Mouse (Mus musculus): Measurements from ENCODE around the gene Tmem63a.

Tmem63a gene

DNA sequence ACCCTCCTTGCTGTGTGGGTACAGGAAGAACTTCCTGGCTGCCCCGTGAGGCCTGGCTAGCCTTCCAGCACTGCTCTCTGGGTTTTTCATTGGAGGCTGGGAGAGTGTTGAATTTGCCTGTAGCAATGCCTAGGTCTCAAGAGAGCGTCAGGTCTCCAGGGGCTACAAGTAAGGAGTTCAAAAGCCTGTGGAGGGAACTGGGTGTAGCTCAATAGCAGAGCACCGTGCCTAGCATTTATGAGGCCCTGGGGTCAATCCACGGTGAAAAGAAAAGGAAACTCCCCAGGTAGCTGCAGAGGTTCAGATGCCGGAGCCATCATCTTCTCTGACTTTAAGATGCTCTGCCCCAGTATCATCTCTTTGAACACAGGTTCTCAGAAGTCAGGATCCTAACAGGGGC is 69.5 kb downstream of the Tmem63a start:
- DNase-seq = no peak

DNA sequence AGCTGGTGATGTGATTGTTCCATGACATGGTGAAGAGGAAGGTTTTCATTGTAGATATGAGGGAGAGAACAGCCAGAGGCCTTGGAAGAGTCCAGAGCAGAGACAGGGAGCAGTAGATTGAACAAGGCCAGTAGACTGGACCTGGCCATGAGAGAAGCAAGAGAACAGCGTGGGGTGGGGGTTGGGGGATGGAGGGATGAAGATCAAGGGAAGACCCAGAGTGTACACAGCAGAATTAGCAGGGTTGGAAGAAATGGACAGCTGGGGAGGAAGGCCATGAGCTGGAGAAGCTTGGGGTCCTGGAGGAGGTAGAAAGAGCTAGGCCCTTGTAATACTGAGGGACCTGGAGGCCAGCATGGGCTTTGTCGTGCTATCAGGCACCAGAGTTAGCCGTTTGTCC is 70.3 kb downstream of the Tmem63a start:
- DNase-seq = no peak

DNA sequence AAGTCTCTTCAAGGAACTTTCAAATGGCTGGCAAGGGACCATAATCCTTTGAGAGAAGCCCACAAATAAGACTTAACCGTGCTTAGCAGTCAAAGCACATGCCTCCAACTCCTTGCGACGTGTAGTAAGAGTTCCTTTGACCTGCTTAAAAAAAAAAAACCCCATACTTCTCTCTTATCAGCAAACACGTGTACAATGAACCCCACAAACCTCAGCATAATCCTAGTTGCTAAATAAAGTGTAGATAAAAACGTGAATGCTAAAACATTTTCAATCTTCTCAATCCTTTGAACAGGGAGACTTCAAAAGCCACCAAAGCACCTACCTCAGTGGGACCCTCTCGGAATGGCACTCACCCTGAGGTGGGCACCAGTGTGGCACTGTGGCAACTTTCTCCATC is 71.3 kb downstream of the Tmem63a start:
- DNase-seq = no peak

- DNase-seq = peak; percentile 57
These were observed 72.8 kb downstream of the Tmem63a start for GRCm38 (mm10) chr1:181014731-181015500.

GRCm38 (mm10) chr1:181015558-181015957 is 73.4 kb downstream of the Tmem63a start:
- DNase-seq = peak; percentile 68

- no peak for DNase-seq
These were observed 73.9 kb downstream of the Tmem63a start for GRCm38 (mm10) chr1:181016045-181016444.

DNA sequence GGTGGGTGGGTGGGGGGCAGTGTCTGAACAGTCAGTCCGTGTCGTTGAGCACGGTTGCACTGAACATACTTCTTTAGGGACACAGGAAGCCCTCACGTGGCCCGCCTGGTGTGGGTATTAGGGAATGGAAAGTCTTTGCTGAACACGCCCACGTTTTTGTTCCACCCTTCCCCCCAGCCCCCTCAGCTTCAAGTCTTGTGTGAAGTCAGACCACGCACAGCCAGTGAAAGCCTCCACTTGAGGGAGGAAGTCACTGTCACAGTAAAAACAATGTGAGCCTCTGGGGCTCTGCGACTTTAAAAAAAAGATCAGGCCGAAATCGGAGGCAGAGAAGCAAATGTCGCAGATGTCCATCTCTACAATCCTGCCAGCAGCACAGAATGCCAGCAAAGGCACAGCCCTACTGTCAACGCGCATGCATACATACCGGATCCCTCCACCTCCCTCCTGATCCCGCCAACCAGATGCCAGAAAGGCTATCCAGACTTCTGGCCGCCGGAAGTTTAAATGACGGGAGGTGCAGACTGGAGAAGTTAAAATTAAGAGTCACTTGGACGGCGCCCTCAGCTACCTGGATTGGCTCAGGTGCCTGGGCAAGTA is 74.5 kb downstream of the Tmem63a start:
- peak; percentile 86 for DNase-seq

DNA sequence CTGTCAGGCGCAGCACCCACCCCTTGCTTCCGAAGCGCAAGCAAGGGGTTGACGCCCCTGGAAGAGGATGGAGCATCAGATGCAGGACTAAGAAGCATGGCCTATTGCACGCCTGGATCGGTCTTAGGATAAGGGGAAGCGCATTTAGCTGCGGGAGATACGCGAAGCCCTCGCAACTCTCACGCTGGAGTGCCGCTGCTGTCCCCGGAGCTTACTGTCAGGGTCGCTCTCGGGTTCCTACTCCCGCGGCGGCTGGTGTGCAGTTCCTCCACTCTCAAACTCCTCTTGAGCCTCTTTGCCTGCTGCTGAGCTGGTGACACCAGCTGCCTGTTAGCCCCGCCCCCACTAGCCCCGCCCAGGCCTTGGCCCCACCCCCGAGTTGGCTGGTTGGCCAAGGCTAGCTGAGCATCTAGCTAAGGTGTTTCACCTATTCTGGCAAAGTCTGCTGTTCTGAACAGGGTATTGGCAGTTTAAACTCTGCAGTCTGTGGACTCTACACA is 75.1 kb downstream of the Tmem63a start:
- DNase-seq = peak; percentile 91

GRCm38 (mm10) chr1:181017890-181018420 is 75.8 kb downstream of the Tmem63a start:
- DNase-seq = no peak

DNA sequence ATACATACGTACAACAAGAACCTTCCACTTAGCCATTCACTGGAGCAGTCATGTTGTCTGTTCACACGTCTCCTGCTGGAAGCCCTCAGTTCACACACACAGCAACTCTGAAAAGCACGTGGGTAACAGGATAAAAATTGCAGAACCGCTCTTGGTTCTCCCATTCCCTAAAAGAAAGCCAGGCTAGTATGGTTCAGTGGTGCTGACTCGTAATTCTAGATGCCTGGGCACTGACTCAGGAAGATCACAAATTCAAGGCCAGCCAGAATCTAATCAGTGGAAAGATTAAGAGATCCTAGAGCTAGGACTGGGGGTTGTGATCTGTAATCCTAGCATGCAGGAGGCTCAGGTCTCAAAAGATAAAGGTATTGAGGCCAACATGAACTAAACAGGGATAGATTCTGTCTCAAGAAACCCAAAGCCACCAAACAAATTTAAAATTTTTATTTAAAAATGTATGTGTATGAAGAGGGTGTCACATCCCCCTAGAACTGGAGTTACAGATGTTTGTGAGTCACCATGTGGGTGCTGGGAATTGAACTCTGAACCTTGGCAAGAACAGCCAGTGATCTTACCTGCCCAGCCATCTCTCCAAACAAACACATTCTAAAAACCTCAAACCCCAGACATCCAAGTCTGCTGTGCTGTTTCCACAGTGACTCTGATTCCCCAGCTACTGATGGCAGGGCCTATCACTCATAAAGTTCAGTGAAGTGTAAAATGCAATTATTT is 78.8 kb downstream of the Tmem63a start, which contains the start of gene Ephx1:
Gene Ephx1 (minus strand): TSS at position 149 of the 732 bp plus-strand sequence.
- no peak for DNase-seq

- no peak for DNase-seq
These were observed 79.3 kb downstream of the Tmem63a start for GRCm38 (mm10) chr1:181021488-181021865.

DNA sequence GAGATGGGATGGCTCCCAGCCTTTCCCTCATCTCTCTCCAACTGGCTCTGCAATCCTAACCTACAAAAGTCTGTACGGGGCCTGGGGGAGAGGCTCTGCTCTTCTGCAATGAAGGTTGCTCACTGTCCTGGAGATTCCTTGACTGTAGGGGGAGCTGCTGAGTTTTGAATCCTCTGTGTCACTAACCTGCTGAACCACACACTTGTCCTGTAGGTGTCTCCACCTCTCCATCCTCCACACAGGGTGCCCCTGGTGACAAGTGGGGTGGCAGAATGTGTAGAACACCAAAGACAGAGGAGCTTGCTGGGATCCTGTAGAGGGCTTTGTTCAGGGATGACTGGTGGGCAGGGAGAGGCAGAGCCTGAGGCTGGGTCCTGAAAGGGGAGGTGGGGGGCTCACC is 80.1 kb downstream of the Tmem63a start:
- peak; percentile 85 for DNase-seq

Measured in cerebellum, adult 9-10 months (tissue).